Mouse (Mus musculus) spleen, adult 2 months (tissue): ENCODE measurements at regions not wholly inside any gene's neighbourhood (a gene's known extent, or its start where the extent isn't known, plus 50 kb on each side); places are given as distances from the start of the nearest gene placed in this dataset.

Experiments
- CTCF ChIP-seq: fragments of 200-500 bp; IDR thresholded peaks from 2 replicates; pipeline ENCODE4 v1.5.1; 2011; ENCODE audit warnings: mild to moderate bottlenecking, inconsistent platforms; ENCODE audit not compliant: insufficient read depth, insufficient read length, insufficient replicate concordance; ENCODE audit errors: extremely low read depth
- POLR2A ChIP-seq: fragments of 200-500 bp; IDR thresholded peaks from 2 replicates; pipeline ENCODE4 v1.6.1; 2011; ENCODE audit warnings: low read depth, low read length, inconsistent platforms

DNA sequence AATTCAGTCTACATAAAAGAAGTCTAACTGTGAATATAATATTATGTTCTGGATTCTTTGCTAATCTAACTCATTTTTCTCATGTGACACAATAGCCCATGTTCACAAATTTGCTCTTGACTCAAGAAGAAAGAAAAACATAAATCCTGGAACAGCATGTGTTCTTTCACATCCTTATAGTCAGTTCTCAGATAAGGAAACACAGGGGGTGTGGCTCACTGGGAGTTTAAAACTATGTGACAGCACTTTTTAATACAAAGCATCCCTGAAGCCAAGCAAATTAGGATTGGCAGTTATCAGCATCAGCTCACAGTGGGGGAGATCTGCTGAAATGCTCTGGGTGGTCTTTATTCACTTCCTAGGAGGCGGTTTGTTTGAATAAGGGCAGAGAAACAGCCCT is 747.6 kb upstream of the Alcam start:
- no peak for TF ChIP-seq CTCF
- TF ChIP-seq POLR2A: no peak
